Mouse (Mus musculus) mouse trophoblast stem cell (cell line): ENCODE measurements around the gene Rnf213.

Experiments used
- in situ Hi-C, 2 experiments: fragments of 300-500 bp; cut with MseI, MboI; formaldehyde crosslinking; loops; 2 replicates in 1 of 2; 3 replicates in 1 of 2; pipeline ENCODE4 v1.15.1; 2025

The Rnf213 gene

DNA sequence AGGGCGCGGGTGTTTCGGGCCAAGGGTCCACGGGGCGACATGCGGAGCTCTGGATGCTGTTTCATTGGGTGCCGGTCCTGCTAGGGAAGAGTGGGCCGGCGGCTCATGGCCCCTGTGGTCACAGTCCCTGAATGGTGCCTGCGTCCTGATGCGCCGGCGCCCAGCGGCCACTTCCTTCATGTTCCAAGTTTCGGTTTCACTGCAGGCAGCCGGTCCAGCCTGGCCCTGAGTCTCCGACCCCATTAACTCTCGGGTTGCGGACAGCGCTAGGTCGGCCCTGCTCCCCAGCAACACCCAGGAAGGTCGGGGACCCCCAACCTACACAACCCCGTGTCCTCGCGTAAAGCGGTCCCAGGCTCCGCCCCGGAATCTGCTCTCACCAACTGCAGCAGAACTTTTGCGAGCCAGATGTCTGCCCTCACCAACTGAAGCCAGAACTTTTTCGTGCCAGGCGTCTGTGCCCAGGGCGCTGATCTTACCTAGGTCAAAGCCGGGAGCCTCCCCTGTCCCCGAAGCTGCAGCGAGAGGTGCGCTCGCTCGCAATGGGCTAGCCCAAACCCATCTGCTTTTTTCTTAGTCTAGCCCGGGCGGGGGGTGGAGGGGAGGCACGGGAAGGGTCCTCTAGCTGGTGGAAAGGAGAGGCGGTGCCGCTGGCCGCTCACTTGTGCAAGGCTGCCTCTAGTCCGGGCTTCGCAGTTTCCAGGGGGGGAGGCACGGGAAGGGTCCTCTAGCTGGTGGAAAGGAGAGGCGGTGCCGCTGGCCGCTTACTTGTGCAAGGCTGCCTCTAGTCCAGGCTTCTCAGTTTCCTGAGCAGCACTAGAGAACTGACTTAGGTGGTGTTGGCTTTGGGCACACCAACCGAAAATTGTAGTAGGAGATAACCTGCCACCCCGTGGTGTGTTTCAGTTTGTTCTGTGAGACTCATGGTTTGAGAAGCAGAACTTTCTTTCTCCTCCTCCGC lies 2.3 kb upstream of the Rnf213 start:
- in situ Hi-C loops: no loop called here

DNA sequence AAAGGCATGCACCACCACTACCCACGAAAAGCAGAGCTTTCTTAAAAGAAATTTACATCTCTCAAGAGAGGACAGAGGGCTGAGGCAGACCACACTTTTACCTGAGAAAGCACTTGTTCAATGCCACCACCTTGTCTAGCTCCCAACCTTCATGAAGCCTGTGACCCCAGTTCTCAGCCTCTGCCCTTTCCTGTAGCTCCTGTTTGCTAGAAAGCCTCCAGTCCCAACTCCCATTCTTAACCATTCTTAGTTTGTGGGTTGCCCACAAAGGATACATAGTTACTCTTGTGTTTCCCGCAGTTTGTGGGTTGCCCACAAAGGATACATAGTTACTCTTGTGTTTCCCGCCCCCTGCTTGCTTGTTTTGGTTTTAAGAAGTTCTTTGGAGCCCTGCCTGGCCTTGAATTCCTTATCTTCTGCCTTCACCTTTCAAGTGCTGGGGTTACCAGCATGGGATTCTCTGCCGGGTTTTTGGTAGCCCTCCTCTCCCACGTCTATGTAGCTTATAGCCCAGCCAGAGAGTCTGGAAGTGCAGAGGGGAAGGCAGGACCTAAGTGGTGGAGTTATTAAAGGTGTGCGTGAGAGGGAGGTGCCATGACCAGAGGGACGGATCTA lies 1.4 kb upstream of the Rnf213 start:
- in situ Hi-C loops: no loop called here

DNA sequence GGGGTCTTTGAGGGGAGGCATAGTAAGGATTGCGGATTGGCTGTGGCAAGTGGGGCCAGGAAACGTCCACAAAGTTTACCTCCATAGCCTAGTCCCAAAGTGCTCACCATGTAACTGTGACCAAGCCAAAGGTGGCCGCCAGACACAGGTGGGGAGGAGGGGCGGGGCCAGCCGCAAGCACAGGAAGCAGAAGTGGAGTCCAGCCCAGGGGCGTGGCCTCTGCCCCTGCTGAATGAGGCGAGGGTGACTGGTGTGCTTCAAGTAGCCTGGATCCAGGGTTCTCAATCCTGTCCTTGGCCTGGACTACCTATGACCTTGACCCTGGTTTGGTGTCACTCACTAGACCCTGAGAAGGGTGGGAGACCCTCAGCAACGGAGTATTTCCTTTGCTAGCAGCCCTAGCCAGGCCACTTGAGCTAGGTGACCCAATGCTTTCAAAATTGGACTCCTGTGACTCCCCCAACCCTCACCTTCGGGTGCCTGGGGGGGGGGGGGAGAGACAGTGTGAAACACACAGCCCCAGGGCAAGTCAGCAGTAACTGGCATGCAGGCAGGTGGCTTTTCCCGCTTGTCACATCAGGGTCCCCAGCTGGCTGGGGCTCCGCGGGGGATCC lies 792 bp upstream of the Rnf213 start:
- in situ Hi-C loops: no loop called here

DNA sequence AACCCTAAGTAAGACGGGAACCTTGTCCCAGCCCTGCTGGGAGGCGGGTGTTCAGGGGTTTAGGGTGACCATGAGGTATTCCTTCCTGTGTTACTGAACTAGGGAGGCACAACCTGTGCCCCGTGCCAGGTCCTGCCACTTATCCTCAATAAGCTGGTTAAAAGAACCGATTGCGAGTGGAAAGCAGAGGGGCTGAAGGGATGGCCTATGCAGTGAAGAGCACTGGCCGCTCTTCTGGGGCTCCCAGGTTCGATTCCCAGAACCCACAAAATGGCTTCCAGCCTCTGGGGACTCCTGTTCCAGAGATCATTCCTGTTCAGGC lies 544 bp downstream of the Rnf213 start:
- in situ Hi-C loops: no loop called here

DNA sequence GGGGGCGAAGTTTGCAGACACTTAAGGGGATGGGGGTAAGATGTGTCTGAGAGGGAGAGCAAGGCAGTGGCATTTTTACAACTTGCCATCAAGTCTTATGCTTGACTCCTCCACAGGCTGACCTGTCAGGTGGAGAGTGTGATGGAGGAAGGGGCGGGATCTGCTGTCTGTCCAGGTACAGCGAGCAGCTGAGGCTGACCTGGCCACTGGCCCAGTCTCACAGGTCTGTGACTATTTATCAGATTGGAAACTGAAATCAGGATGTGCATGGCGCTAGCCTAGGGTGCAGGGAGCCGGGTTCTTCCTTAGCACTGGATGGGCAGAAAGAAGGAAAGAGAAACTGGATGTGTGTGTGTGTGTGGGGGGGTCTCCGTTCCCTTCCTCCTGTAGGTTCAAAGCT lies 1.3 kb downstream of the Rnf213 start:
- in situ Hi-C loops: no loop called here

DNA sequence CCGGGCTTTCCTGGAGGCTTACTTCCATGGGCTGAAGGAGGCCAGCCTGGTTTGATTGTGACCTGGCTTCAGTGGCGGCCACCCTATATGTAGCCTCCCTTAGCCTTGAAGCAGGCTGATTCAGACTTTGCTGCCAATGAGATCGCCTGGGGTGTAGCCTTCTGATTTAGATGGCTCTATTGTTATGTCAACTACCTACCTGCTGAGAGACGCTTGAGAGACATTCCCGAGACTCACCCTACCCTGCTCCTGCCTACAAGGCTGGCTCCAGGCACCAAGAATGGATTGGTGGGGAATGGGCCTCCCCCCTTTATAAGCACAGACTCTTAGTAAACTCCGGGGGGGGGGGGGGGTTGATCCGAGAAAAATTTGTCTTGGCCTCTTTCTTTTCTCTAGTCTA lies 2.5 kb downstream of the Rnf213 start:
- in situ Hi-C loops: no loop called here

DNA sequence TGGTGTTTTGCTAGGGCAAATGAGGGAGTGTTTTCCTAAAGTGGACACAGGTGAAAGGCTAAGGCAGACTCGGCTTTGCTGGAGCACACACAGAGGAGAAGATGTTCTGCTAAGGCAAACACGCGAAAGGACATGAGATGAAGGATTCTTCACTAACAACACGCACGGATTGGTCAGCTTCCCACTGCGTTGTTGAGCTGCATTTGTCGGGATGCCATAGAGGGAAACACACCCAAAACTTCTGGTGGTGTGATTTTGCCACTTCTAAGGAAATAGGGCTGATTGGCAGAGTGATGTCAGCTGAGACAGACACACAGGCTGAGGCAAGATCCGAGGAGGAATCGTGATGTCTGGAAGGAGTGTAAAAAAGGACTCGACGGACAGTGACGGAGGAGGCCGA lies 3.0 kb downstream of the Rnf213 start:
- in situ Hi-C loops: no loop called here

DNA sequence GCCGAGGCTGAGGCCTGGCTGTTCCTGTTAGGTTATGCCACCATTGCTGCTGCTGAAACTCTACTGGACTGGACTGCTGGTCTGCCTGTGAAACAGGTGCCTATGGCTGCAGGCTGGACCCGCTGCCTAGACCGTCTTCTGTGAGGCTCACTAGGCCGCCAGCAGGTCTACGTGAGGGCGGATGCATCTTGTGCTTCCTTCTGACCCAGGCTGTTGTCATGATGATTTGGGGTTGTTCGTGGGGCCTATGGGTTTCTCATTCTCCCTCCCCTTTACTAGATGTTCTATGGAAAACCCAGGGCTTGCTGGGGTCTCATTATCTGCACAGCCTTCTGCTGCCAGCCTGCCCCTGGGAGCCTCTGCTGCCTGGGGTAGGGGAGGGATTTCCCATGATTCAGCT lies 3.6 kb downstream of the Rnf213 start:
- in situ Hi-C loops: no loop called here

DNA sequence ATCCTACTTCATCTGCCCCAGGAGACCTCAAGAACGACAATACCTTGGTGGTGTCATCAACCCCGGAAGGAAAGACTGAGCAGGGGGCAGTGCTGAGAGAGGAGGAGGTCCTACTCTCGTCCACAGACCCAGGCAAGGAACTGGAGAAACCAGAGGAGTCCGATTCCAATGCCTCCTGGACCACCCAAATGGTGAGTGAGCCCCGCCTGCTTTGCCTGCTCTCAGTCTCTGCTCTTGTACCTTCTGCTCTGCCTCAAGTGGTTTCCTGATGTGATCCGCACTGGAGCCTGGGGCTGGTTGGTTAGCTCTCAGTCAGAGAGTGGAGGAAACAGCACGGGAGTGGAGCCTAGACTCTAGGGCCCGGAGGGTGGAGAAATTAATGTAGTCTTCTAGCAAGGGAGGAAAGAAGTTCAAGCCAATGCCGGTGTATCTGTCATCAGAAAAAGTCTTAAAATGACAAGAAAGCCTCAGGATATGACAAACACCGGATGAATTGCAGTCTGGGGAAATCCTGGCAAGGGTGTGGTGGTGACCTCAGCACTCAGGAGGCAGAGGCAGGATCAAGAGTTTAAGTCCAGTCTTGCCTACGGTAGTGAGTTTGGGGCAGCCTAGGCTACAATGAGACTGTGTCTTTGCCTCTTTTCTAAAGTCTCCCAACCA lies 9.7 kb downstream of the Rnf213 start:
- in situ Hi-C loops: loop anchor here in 1 of 2 experiments (5.0 kb wide), 1 partner anchor 35 kb away; no protein-coding TSS in a partner anchor

DNA sequence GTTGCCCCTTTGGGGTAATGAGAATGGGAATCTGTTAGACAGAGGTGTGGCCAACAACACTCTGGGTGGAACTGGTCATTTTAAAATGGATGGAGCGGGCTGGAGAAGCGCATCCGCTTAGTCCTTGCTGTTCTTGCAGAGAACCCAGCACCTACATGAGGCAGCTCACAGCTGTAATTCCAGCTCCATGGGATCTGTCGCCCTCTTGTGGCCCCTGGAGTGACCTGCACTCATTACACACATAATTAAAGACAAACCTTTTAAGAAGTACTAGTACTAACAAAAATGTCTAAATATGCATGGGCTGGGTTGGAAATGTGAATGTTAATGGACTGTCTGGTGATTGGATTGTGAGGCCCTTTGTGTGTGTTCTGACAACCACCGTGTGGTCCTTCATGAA lies 11.7 kb downstream of the Rnf213 start:
- in situ Hi-C loops: loop anchor here in 1 of 2 experiments (5.0 kb wide), 1 partner anchor 37 kb away; no protein-coding TSS in a partner anchor

DNA sequence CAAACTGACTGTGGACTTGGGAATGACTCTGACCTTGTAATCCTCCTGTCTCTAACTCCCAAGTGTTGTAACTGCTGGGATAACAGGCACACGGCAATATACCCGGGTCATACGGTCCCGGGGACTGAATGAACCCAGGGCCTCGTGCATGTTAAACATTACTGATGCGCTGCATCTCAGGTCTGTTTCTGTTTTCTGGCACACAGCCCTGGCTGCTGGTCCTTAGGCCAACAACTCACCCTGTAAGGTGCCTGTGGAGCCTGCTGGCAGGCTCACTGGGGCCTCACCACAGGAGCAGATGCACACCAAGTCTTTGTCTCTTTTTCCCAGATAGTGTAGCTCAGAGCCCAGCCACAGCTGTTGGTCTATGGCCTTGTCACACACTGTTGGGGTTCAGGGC lies 14.5 kb downstream of the Rnf213 start:
- in situ Hi-C loops: no loop called here

DNA sequence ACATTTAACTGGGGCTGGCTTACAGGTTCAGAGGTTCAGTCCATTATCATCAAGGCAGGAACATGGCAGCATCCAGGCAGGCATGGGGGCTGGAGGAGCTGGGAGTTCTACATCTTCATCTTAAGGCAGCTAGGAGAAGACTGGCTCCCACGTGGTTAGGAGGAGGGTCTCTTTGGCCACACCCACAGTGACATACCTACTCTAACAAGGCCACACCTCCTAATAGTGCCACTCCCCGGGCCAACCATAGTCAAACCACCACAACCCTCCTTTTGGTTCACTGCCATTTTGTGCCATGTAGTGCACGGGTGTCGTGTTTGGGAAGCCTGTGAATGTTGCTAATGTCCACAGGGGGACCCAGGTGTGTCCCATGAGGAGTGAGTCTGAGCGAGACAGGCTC lies 15.1 kb downstream of the Rnf213 start:
- in situ Hi-C loops: no loop called here

DNA sequence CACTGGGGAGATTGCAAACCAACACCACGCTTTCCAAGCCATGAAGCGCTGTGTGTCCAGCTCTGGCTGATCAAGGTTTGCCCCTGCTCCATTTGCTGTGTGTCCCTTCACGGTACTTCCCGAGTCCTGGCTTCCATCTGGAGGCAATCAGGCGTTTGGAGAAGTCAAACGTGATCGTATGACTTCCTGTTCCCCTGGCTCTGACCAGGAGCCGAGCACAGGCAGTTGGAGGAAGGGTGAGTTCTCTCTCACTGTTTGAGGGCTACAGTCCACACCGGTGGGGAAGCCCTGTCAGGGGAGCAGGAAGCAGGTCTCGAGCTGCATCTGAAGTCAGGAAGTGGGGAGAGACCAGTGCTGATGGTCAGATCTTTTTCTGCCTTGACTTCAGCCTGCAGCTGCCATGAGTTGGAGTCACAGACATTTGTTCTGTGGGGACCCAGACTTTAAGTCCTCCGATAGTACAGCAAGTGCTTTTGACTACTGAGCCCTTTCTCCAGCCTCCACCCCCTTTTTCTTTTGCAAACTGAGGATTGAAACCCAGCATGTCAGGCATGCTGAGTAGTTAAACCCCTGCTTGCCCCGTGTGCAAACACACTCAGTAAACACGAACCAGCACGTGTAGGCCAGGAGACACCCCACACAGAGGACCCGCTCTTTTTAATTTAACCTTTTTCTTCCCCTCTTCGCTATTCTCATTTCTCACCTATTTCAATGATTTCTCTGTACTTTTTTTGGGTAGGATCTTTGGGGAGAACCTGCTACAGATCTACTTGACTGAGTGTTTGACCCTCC lies 26.6 kb downstream of the Rnf213 start:
- in situ Hi-C loops: no loop called here

DNA sequence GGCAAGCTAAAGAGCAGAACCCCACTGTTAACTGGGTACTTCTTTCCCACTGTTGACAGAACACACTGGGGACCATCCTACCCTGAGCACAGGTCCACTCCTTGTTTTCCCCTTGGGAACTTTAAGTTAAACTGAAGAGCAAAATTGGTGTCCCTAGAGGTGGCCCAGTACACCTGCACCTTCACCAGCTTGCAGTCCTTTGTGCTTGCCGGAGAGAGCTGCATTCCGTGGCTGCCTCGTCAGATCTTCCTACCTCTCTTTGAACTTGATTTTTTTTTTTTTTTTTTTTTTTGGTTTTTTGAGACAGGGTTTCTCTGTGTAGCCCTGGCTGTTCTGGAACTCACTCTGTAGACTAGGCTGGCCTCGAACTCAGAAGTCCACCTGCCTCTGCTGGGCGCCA lies 27.5 kb downstream of the Rnf213 start:
- in situ Hi-C loops: no loop called here

DNA sequence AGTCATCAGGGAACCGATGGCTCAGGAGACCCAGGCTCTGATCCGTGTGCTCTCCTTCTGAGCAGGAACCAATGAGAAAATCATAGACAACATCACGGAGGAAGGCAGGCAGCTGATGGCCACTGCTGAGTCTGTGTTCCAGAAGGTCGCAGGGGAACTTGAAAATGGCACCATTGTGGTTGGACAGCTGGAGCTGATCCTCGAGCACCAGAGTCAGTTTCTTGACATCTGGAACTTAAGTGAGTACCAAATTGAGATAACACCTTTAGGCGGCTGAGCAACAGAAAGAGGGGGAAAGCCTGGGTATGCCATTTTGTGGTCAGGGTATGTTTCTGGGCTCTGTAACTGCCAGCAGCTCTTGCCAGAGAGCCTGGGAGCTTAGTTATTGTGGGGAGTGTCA lies 34.5 kb downstream of the Rnf213 start:
- in situ Hi-C loops: no loop called here

DNA sequence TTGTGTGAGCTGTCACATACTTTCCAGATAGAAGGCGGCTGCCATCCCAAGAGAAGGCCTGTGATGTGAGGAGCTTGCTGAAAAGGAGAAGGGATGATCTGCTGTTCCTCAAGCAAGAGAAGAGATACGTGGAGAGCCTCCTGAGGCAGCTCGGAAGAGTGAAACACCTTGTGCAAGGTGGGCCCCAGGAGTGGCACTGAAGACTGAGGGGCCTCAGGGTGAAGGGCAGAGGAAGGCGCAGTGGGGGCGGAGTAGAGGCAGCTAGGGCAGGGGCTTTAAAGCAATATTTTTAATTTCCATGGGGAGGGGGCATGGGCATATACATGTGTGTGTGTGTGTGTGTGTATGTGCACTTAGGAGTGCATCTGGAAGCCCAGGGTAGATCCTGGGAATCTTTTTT lies 35.1 kb downstream of the Rnf213 start:
- in situ Hi-C loops: no loop called here

DNA sequence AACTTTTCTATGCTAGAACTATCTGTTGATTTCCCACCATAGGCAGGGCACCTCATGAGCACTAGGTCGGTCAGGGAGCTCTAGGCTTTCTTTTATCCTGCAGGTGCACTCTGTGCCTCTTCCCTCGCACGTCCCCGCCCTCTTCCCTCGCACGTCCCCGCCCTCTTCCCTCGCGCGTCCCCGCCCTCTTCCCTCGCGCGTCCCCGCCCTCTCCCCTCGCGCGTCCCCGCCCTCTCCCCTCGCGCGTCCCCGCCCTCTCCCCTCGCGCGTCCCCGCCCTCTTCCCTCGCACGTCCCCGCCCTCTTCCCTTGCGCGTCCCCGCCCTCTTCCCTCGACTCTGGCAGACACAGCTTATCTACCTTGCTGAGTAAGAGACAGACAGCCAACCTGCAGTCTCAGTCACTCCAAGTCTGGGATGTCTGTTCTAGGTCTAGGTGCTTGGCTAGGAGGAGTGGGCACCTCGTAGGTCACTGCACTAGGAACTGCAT lies 35.8 kb downstream of the Rnf213 start:
- in situ Hi-C loops: no loop called here

DNA sequence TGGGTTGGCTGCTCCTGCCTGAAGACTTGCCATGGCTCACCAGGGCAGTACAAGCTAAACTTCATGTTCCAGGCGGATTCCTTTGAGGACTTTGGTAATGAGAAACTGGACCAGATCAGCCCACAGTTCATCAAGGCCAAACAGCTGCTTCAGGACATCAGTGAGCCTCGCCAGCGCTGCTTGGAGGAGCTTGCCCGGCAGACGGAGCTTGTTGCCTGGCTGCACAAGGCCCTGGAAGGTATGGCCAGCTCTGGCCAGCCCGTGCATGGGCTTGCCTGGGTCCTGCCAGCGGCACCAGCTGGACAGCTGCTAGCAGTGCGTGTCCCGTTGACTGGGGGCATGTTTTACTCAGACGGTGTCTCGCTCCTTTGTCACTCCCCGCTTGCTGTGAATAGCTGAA lies 38.6 kb downstream of the Rnf213 start:
- in situ Hi-C loops: no loop called here

DNA sequence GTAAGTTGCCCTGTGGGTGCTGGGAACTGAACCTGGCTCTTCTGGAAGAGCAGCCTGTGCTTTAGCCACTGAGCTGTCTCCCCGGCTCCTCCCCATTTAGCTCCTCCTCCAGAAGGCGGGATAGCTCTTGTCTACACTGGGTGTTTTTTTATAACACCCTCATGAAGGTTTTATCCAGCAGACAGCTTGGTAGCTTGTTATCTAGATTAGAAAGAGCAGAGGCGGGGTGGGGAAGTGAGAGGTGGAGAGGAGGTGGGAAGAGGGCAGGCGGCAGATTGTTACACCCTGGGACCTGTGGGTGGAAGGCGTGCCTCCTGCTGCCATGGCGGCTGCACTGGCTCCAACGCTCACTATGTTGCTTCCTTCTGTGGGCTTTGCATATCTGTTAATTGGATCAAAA lies 39.8 kb downstream of the Rnf213 start:
- in situ Hi-C loops: no loop called here

DNA sequence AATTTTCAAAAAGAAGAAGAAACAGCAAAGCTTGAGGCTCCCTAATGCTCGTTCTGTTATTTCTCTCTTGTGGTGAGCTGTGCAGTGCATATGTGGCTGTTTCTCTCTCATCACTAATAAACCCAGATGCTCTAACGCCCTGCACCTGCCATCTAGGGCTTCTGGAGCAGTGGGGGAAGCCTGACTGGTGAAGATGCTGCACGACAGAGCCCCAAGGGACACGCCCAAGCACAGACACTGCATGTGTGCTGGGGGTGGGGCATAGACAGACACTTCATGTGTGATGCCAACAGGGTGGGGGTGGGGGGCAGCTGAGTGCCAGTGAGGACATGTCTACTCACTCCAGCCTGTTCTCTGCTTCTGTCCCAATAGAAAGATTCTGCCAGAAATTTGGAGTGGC lies 41.4 kb downstream of the Rnf213 start:
- in situ Hi-C loops: no loop called here
